Mouse (Mus musculus) stomach, postnatal 0 days (tissue): ENCODE results near the gene Ptp4a2.

Source experiments
- CTCF ChIP-seq: IDR thresholded peaks from 2 replicates; pipeline ENCODE4 v1.5.1; 2016; ENCODE audit warnings: antibody characterized with exemption, low read depth, mild to moderate bottlenecking, moderate library complexity
- EP300 ChIP-seq: optimal IDR thresholded peaks from 2 replicates; pipeline ENCODE3; 2016; ENCODE audit warnings: antibody characterized with exemption

DNA sequence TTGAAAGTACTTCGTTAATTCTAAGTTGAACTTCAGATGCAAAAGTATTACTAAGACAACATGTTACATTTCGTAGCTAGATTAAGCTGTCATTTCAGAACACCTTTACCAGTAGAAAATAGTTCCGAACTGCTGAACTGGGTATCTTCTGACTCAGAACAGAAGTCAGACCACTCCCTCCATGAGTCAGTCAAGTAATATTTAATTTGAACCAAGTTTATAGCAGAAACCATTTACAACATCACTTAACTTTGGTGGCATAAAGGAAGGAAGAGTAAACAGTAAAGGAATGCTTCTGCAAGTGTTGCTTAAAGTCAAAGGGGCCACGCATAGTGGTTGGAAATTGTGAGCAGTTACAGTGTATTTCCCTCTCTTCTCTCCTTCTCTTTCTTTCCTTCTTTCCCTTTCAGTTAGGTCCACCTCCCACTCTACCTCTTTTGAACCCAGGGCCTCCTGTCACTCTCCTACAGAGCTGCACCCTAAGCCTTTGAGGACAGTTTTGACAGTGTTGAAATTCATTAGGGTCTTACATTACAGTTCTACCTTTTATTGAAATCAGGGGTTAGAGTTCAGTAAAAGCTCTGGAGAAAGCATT lies 12.3 kb downstream of the Ptp4a2 start:
- no peak for TF ChIP-seq CTCF
- TF ChIP-seq EP300 = no peak
